Mouse (Mus musculus): ENCODE results near the gene Gba2. TPM values are rescaled to one million over a fixed set of nuclear protein-coding genes. Genes with fewer than 3 reads are reported as not detected.

Gene Gba2
- polyA plus RNA-seq (2014; fragmentation: Illumina TruSeq; extraction: RNeasy Lipid Tissue Mini Kit (QIAGEN cat#74804); ENCODE audit: low read depth, low replicate concordance) = 2.2 TPM

GRCm38 (mm10) chr4:43578376-43579204, at the start of gene Gba2, which contains the start of gene Rgp1:
TSS of gene Gba2 (minus strand) at chr4:43578873.
TSS of gene Rgp1 (plus strand) at chr4:43578715.

GRCm38 (mm10) chr4:43584444-43585416, 6.1 kb upstream of the Gba2 start, which contains the start of gene Msmp:
TSS of gene Msmp (minus strand) at chr4:43584494.

DNA sequence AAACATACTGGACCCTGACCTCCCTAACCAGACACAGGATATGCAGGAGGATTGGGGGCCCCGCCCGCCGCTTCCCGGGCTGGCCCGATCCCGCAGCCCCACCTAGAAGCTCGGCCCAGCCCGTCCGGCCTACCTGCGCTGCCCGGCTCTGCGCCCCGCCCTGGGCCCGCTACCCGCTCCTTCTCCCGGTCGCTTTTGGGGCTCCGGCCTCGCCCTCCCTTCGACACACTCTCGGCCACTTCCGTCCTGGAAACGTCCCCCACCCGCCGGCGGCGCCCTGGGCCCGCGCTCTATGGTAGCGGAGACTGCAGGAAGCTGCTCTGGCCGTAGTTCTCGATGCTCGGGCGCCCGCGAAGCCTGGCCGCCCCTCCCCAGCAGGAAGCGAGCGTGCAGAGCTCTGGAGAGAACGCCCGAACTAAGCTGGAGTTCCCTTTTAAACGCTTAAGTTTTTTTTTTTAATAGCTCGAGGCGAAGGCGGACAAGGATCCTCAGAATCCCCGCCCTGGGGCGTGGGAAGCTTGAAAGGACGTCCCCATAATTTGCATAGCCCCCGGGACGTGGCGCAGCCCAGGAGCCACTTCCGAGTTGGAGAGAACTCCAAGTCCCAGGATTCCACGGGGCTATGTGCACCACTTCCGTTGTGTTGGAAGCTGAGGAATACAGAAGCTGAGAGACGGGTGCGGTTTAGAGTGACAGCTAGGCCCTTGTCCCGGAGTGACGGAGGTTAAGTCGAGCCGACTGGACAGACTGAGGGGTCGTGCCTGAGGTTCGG, 16.5 kb downstream of the Gba2 start, which contains the start of the genes Creb3 and Tln1:
Gene Creb3 (plus strand): TSS at position 336 of the 772 bp plus-strand sequence.
Gene Tln1 (minus strand): TSS at position 695 of the 772 bp plus-strand sequence.

Other genes with a start within 250 kb of the Gba2 start
- 0.21 TPM for gene Rusc2, start 196.9 kb downstream of the Gba2 start, polyA plus RNA-seq (2014; fragmentation: Illumina TruSeq; extraction: RNeasy Lipid Tissue Mini Kit (QIAGEN cat#74804); ENCODE audit: low read depth, low replicate concordance)
- not detected for gene Fam166b, start 149.7 kb downstream of the Gba2 start, polyA plus RNA-seq (2014; fragmentation: Illumina TruSeq; extraction: RNeasy Lipid Tissue Mini Kit (QIAGEN cat#74804); ENCODE audit: low read depth, low replicate concordance)
- gene Tesk1, start 136.9 kb downstream of the Gba2 start, polyA plus RNA-seq (2014; fragmentation: Illumina TruSeq; extraction: RNeasy Lipid Tissue Mini Kit (QIAGEN cat#74804); ENCODE audit: low read depth, low replicate concordance) = 0.37 TPM
- 3.3 TPM for gene Cd72, start 124.2 kb downstream of the Gba2 start, polyA plus RNA-seq (2014; fragmentation: Illumina TruSeq; extraction: RNeasy Lipid Tissue Mini Kit (QIAGEN cat#74804); ENCODE audit: low read depth, low replicate concordance)
- not detected for gene Sit1, start 95.1 kb downstream of the Gba2 start, polyA plus RNA-seq (2014; fragmentation: Illumina TruSeq; extraction: RNeasy Lipid Tissue Mini Kit (QIAGEN cat#74804); ENCODE audit: low read depth, low replicate concordance)
- gene Ccdc107, start 86.0 kb downstream of the Gba2 start, polyA plus RNA-seq (2014; fragmentation: Illumina TruSeq; extraction: RNeasy Lipid Tissue Mini Kit (QIAGEN cat#74804); ENCODE audit: low read depth, low replicate concordance) = 19.9 TPM
- gene Arhgef39, start 79.2 kb downstream of the Gba2 start, polyA plus RNA-seq (2014; fragmentation: Illumina TruSeq; extraction: RNeasy Lipid Tissue Mini Kit (QIAGEN cat#74804); ENCODE audit: low read depth, low replicate concordance) = not detected
- gene Car9, start 71.9 kb downstream of the Gba2 start, polyA plus RNA-seq (2014; fragmentation: Illumina TruSeq; extraction: RNeasy Lipid Tissue Mini Kit (QIAGEN cat#74804); ENCODE audit: low read depth, low replicate concordance) = not detected
- gene Tpm2, start 55.1 kb downstream of the Gba2 start, polyA plus RNA-seq (2014; fragmentation: Illumina TruSeq; extraction: RNeasy Lipid Tissue Mini Kit (QIAGEN cat#74804); ENCODE audit: low read depth, low replicate concordance) = 3.7 TPM
- 14.6 TPM for gene Creb3, start 16.5 kb downstream of the Gba2 start, polyA plus RNA-seq (2014; fragmentation: Illumina TruSeq; extraction: RNeasy Lipid Tissue Mini Kit (QIAGEN cat#74804); ENCODE audit: low read depth, low replicate concordance)
- gene Tln1, start 16.2 kb downstream of the Gba2 start, polyA plus RNA-seq (2014; fragmentation: Illumina TruSeq; extraction: RNeasy Lipid Tissue Mini Kit (QIAGEN cat#74804); ENCODE audit: low read depth, low replicate concordance) = 14.8 TPM
- gene Rgp1, start 158 bp downstream of the Gba2 start, polyA plus RNA-seq (2014; fragmentation: Illumina TruSeq; extraction: RNeasy Lipid Tissue Mini Kit (QIAGEN cat#74804); ENCODE audit: low read depth, low replicate concordance) = 5.0 TPM
- gene Msmp, start 5.6 kb upstream of the Gba2 start, polyA plus RNA-seq (2014; fragmentation: Illumina TruSeq; extraction: RNeasy Lipid Tissue Mini Kit (QIAGEN cat#74804); ENCODE audit: low read depth, low replicate concordance) = not detected
- gene Npr2, start 53.1 kb upstream of the Gba2 start, polyA plus RNA-seq (2014; fragmentation: Illumina TruSeq; extraction: RNeasy Lipid Tissue Mini Kit (QIAGEN cat#74804); ENCODE audit: low read depth, low replicate concordance) = 17.8 TPM
- gene Spag8, start 74.7 kb upstream of the Gba2 start, polyA plus RNA-seq (2014; fragmentation: Illumina TruSeq; extraction: RNeasy Lipid Tissue Mini Kit (QIAGEN cat#74804); ENCODE audit: low read depth, low replicate concordance) = not detected
- 23.0 TPM for gene Hint2, start 77.6 kb upstream of the Gba2 start, polyA plus RNA-seq (2014; fragmentation: Illumina TruSeq; extraction: RNeasy Lipid Tissue Mini Kit (QIAGEN cat#74804); ENCODE audit: low read depth, low replicate concordance)
- gene Tmem8b, start 90.1 kb upstream of the Gba2 start, polyA plus RNA-seq (2014; fragmentation: Illumina TruSeq; extraction: RNeasy Lipid Tissue Mini Kit (QIAGEN cat#74804); ENCODE audit: low read depth, low replicate concordance) = 0.72 TPM
- not detected for gene Fam221b, start 90.3 kb upstream of the Gba2 start, polyA plus RNA-seq (2014; fragmentation: Illumina TruSeq; extraction: RNeasy Lipid Tissue Mini Kit (QIAGEN cat#74804); ENCODE audit: low read depth, low replicate concordance)
- gene Olfr70, start 121.9 kb upstream of the Gba2 start, polyA plus RNA-seq (2014; fragmentation: Illumina TruSeq; extraction: RNeasy Lipid Tissue Mini Kit (QIAGEN cat#74804); ENCODE audit: low read depth, low replicate concordance) = not detected
- not detected for gene Olfr71, start 131.4 kb upstream of the Gba2 start, polyA plus RNA-seq (2014; fragmentation: Illumina TruSeq; extraction: RNeasy Lipid Tissue Mini Kit (QIAGEN cat#74804); ENCODE audit: low read depth, low replicate concordance)
- gene Hrct1, start 148.3 kb upstream of the Gba2 start, polyA plus RNA-seq (2014; fragmentation: Illumina TruSeq; extraction: RNeasy Lipid Tissue Mini Kit (QIAGEN cat#74804); ENCODE audit: low read depth, low replicate concordance) = not detected
- gene Spaar, start 151.2 kb upstream of the Gba2 start, polyA plus RNA-seq (2014; fragmentation: Illumina TruSeq; extraction: RNeasy Lipid Tissue Mini Kit (QIAGEN cat#74804); ENCODE audit: low read depth, low replicate concordance) = not detected
- gene Olfr159, start 192.1 kb upstream of the Gba2 start, polyA plus RNA-seq (2014; fragmentation: Illumina TruSeq; extraction: RNeasy Lipid Tissue Mini Kit (QIAGEN cat#74804); ENCODE audit: low read depth, low replicate concordance) = not detected
- gene Olfr156, start 245.0 kb upstream of the Gba2 start, polyA plus RNA-seq (2014; fragmentation: Illumina TruSeq; extraction: RNeasy Lipid Tissue Mini Kit (QIAGEN cat#74804); ENCODE audit: low read depth, low replicate concordance) = not detected